Mouse (Mus musculus): ENCODE measurements at regions not wholly inside any gene's neighbourhood (a gene's known extent, or its start where the extent isn't known, plus 50 kb on each side); places are given as distances from the start of the nearest gene placed in this dataset.

DNA sequence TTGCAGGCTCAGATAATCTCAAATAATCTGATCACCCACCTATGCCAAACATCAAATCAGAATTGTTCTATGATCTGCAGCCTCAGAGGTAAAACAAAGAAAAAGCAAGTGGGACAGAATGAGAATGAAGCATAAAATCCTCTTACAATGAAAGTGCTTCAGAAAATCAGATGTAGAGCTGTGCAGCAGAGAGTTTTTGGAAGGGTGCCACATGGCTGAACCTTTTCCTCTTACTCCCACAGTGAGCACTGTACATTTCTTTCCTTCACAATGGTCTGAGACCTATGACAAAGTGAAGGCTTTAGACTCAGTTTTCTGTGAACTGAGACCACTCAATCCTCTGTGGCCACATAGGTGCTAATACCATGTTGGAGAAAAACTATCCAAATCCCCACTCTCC, 116.4 kb upstream of the Rag2 start:
- Histone ChIP-seq H3K27me3 (replicated peaks; ENCODE audit: insufficient read depth, low read length) (no peaks in the 10 kb centered on the region), H3K9me3 (ENCODE audit: low read length) (no peaks in the 10 kb centered on the region), H3K4me2 (replicated peaks; ENCODE audit: low read depth, low read length) (no peak overlapping the region), H3K9ac (replicated peaks; ENCODE audit: low read depth) (no peak overlapping the region), H3K4me1 (ENCODE audit: insufficient read depth, low read depth, low read length) (no peaks in the 10 kb centered on the region), H3K27ac (ENCODE audit: low read length) (no peak overlapping the region), H3K4me3 (ENCODE audit: low read depth, low read length) (no peak overlapping the region), H3K36me3 (ENCODE audit: insufficient read depth, low read length) (no peaks in the 10 kb centered on the region)
- DNase-seq (ENCODE audit: low spot score) (no peak), ATAC-seq (no peak)
- no peak for TF ChIP-seq EP300 (IDR thresholded peaks at IDR 0.05)
- no peak for TF ChIP-seq CTCF (IDR thresholded peaks at IDR 0.05)
